Mouse (Mus musculus): ENCODE data around the gene Chrna9.

Chrna9 gene

GRCm38 (mm10) chr5:66008245-66008967, 73.7 kb downstream of the Chrna9 start:
- DNase-seq (ENCODE audit: low read depth, low spot score), result no peak

GRCm38 (mm10) chr5:66013999-66014398, 79.3 kb downstream of the Chrna9 start:
- DNase-seq (ENCODE audit: low read depth, low spot score), result no peak

GRCm38 (mm10) chr5:66014437-66014836, 79.7 kb downstream of the Chrna9 start:
- DNase-seq (ENCODE audit: low read depth, low spot score), result no peak

GRCm38 (mm10) chr5:66015449-66015961, 80.8 kb downstream of the Chrna9 start:
- DNase-seq (ENCODE audit: low read depth, low spot score), result no peak

GRCm38 (mm10) chr5:66026796-66027195, 92.1 kb downstream of the Chrna9 start:
- peak; percentile 27 for DNase-seq (ENCODE audit: low read depth, low spot score)

All from ES-CJ7 (cell line).